Mouse (Mus musculus): ENCODE data around the gene Eif1. TPM values are rescaled to one million over a fixed set of nuclear protein-coding genes. Genes with fewer than 3 reads are reported as not detected.
"Not testable (repeated sequence)": the region's sequence is repeated elsewhere in the genome, so short reads cannot be mapped to it uniquely, and the experiment has no call there.

Gene Eif1
- polyA plus RNA-seq, 3 experiments from 2014 or later: 1,938 to 3,125 (median 2,500) TPM

GRCm38 (mm10) chr11:100355151-100355951, 35.7 kb downstream of the Eif1 start:
- peak; percentile 78 for ATAC-seq

- ATAC-seq: peak; percentile 35
Observed at GRCm38 (mm10) chr11:100355972-100356818, 36.5 kb downstream of the Eif1 start, which contains the start of gene Hap1. Hap1 (minus strand) TSS chr11:100356128.

GRCm38 (mm10) chr11:100356819-100357211, 37.1 kb downstream of the Eif1 start:
- no peak for ATAC-seq

- ATAC-seq: no peak
Observed at GRCm38 (mm10) chr11:100357408-100357807, 37.7 kb downstream of the Eif1 start.

GRCm38 (mm10) chr11:100360175-100360574, 40.5 kb downstream of the Eif1 start:
- no peak for ATAC-seq

GRCm38 (mm10) chr11:100361059-100361458, 41.4 kb downstream of the Eif1 start:
- not testable (repeated sequence) for ATAC-seq

- no peak for ATAC-seq
Observed at GRCm38 (mm10) chr11:100362209-100362978, 42.7 kb downstream of the Eif1 start.

GRCm38 (mm10) chr11:100362979-100363562, 43.4 kb downstream of the Eif1 start:
- no peak for ATAC-seq

GRCm38 (mm10) chr11:100369145-100369544, 49.5 kb downstream of the Eif1 start:
- no peak for ATAC-seq

GRCm38 (mm10) chr11:100369822-100370221, 50.1 kb downstream of the Eif1 start:
- no peak for ATAC-seq

Other genes with a start within 250 kb of the Eif1 start
- not detected for gene Krt32, start 231.7 kb upstream of the Eif1 start, polyA plus RNA-seq (2017; shearing (Covaris generic))
- not detected for gene Krt35, start 223.6 kb upstream of the Eif1 start, polyA plus RNA-seq (2017; shearing (Covaris generic))
- not detected for gene Krt36, start 214.3 kb upstream of the Eif1 start, polyA plus RNA-seq (2017; shearing (Covaris generic))
- not detected for gene Krt13, start 198.3 kb upstream of the Eif1 start, polyA plus RNA-seq (2017; shearing (Covaris generic))
- not detected for gene Krt15, start 184.0 kb upstream of the Eif1 start, polyA plus RNA-seq (2017; shearing (Covaris generic))
- not detected for gene Krt19, start 171.2 kb upstream of the Eif1 start, polyA plus RNA-seq (2017; shearing (Covaris generic))
- gene Krt9, start 126.6 kb upstream of the Eif1 start, polyA plus RNA-seq (2017; shearing (Covaris generic)): not detected
- gene Krt14, start 112.3 kb upstream of the Eif1 start, polyA plus RNA-seq (2017; shearing (Covaris generic)): not detected
- not detected for gene Krt16, start 71.0 kb upstream of the Eif1 start, polyA plus RNA-seq (2017; shearing (Covaris generic))
- gene Krt17, start 58.9 kb upstream of the Eif1 start, polyA plus RNA-seq (2017; shearing (Covaris generic)): 1 to 10 TPM; 1.8 to 4.5 (median 2.1) TPM
- gene Krt42, start 50.0 kb upstream of the Eif1 start, polyA plus RNA-seq (2017; shearing (Covaris generic)): not detected
- gene Gast, start 14.5 kb downstream of the Eif1 start, polyA plus RNA-seq (2017; shearing (Covaris generic)): not detected
- gene Hap1, start 36.2 kb downstream of the Eif1 start, polyA plus RNA-seq (2017; shearing (Covaris generic)): 1 to 10 TPM in 1 of 3 experiments, under 1 TPM in 2; 0.55 to 1.1 (median 0.70) TPM
- gene Jup, start 77.9 kb downstream of the Eif1 start, polyA plus RNA-seq (2017; shearing (Covaris generic)): 1 to 10 TPM in 1 of 3 experiments, under 1 TPM in 1, not detected in 1; 0.36 to 1.4 TPM
- gene P3h4, start 95.0 kb downstream of the Eif1 start, polyA plus RNA-seq (2017; shearing (Covaris generic)): under 1 TPM in 1 of 3 experiments, not detected in 2; 0.92 TPM
- 1 to 10 TPM in 1 of 3 experiments, not detected in 2; 2.9 TPM for gene Fkbp10, start 95.8 kb downstream of the Eif1 start, polyA plus RNA-seq (2017; shearing (Covaris generic))
- 100 to 1,000 TPM; 124 to 134 (median 127) TPM for gene Nt5c3b, start 121.9 kb downstream of the Eif1 start, polyA plus RNA-seq (2017; shearing (Covaris generic))
- gene Klhl10, start 122.0 kb downstream of the Eif1 start, polyA plus RNA-seq (2017; shearing (Covaris generic)): under 1 TPM in 2 of 3 experiments, not detected in 1; 0.41 to 0.47 TPM
- gene Klhl11, start 152.9 kb downstream of the Eif1 start, polyA plus RNA-seq (2017; shearing (Covaris generic)): 1 to 10 TPM; 2.2 to 2.4 (median 2.3) TPM
- 10 to 100 TPM; 72.3 to 78.0 (median 76.2) TPM for gene Acly, start 208.1 kb downstream of the Eif1 start, polyA plus RNA-seq (2017; shearing (Covaris generic))
- gene Ttc25, start 225.7 kb downstream of the Eif1 start, polyA plus RNA-seq (2017; shearing (Covaris generic)): under 1 TPM in 2 of 3 experiments, not detected in 1; 0.15 to 0.21 TPM